Mouse (Mus musculus): ENCODE measurements around the gene Rdh1. TPM values are rescaled to one million over a fixed set of nuclear protein-coding genes. Genes with fewer than 3 reads are reported as not detected.
"Not testable (repeated sequence)": the region's sequence is repeated elsewhere in the genome, so short reads cannot be mapped to it uniquely, and the experiment has no call there.

The Rdh1 gene
- polyA plus RNA-seq, 1 experiment, result 0.01 TPM

DNA sequence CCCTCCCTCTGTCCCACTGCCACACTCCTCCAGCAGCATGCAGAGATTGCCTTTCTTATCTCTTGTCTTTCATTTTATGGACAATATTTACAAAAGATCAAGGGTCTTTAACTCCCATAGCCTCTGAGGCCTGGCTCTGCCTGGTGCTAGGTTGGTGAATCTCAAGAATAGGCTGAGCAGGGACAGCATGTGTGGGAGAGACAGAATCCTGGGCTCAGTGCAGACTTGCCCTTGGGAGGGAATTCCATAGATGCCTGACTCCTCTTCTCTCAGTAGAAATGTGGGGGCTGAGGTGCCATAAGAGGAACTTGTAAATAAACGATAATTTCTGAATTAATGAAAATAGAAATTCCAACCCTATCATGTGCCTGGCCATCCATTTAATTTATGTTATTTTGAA, 7.0 kb downstream of the Rdh1 start:
- Histone ChIP-seq H3K4me2 (ENCODE audit: low read depth) (no peak overlapping the region), H3K4me3 (no peak overlapping the region), H3ac (ENCODE audit: control insufficient read depth, insufficient read length) (no peak overlapping the region)

DNA sequence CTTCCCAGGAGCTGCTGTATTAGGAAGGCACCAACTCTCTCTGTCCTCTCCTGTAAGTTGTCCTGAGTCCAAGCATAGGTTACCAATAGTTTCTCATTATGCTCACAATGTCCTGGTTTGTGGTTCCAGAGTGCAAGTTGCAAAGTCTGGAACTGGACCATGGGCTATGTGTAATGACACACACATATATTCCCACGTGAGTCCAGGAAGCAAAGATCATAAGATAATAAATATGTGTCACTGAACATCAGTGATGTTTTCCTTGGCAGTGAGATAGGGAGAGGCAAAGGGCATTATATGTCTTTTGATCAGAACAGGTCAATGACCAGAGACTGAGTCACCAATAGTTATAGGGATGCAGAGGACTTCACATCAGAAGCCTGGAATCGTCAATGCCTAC, 16.5 kb downstream of the Rdh1 start, which contains the start of gene Rdh9:
TSS of gene Rdh9 (plus strand) at position 376 of the 400 bp plus-strand sequence.
- Histone ChIP-seq H3K4me2 (ENCODE audit: low read depth) (no peak within 1 kb of the TSS), H3ac (ENCODE audit: control insufficient read depth, insufficient read length) (no peak within 1 kb of the TSS), H3K27me3 (ENCODE audit: control insufficient read depth, insufficient read depth, insufficient read length) (peaks cover 7% of the 10 kb centered on the region), H3K36me3 (ENCODE audit: control insufficient read depth, insufficient read depth) (no peaks in the 10 kb centered on the region), H3K79me2 (ENCODE audit: control insufficient read depth, insufficient read depth) (no peaks in the 10 kb centered on the region), H3K4me3 (no peak within 1 kb of the TSS)
- TF ChIP-seq POLR2AphosphoS2 (IDR thresholded peaks at IDR 0.05; ENCODE audit: insufficient read length, low read depth) (no peak), TCF3 (IDR thresholded peaks at IDR 0.05; ENCODE audit: insufficient read length, low read depth) (no peak), REST (IDR thresholded peaks at IDR 0.05; ENCODE audit: insufficient read depth, insufficient read length) (no peak), USF1 (IDR thresholded peaks at IDR 0.05; ENCODE audit: low read depth) (no peak), MAX (IDR thresholded peaks at IDR 0.05; ENCODE audit: low read depth) (no peak), TCF12 (IDR thresholded peaks at IDR 0.05; ENCODE audit: insufficient read depth, poor library complexity, severe bottlenecking) (no peak), MYOG (IDR thresholded peaks at IDR 0.05; ENCODE audit: control insufficient read depth in 1 of 3, insufficient read depth in 1 of 3, insufficient read length in 2 of 3, low read depth in 2 of 3) (no peak), POLR2A (IDR thresholded peaks at IDR 0.05; ENCODE audit: insufficient read length, low read depth) (no peak)

More for the DNA sequence above, 7.0 kb downstream of the Rdh1 start:
- Histone ChIP-seq H3K36me3 (ENCODE audit: control insufficient read depth, insufficient read depth) (no peaks in the 10 kb centered on the region), H3K79me2 (ENCODE audit: control insufficient read depth, insufficient read depth) (no peaks in the 10 kb centered on the region), H3K27me3 (ENCODE audit: control insufficient read depth, insufficient read depth, insufficient read length) (peaks cover 12% of the 10 kb centered on the region)
- TF ChIP-seq E2F4 (IDR thresholded peaks at IDR 0.05; ENCODE audit: insufficient read depth) (no peak), MYOG (IDR thresholded peaks at IDR 0.05; ENCODE audit: control insufficient read depth in 1 of 3, insufficient read depth in 1 of 3, insufficient read length in 2 of 3, low read depth in 2 of 3) (no peak), POLR2A (IDR thresholded peaks at IDR 0.05; ENCODE audit: insufficient read length, low read depth) (no peak), TCF3 (IDR thresholded peaks at IDR 0.05; ENCODE audit: insufficient read length, low read depth) (no peak), USF1 (IDR thresholded peaks at IDR 0.05; ENCODE audit: low read depth) (no peak), REST (IDR thresholded peaks at IDR 0.05; ENCODE audit: insufficient read depth, insufficient read length) (no peak), MAX (IDR thresholded peaks at IDR 0.05; ENCODE audit: low read depth) (no peak), TCF12 (IDR thresholded peaks at IDR 0.05; ENCODE audit: insufficient read depth, poor library complexity, severe bottlenecking) (no peak), CEBPB (IDR thresholded peaks at IDR 0.05; ENCODE audit: insufficient read depth, poor library complexity, severe bottlenecking) (no peak), SRF (IDR thresholded peaks at IDR 0.05; ENCODE audit: control insufficient read depth, insufficient read length, low read depth) (no peak), MYOD1 (IDR thresholded peaks at IDR 0.05; ENCODE audit: control insufficient read depth in 1 of 3, insufficient read length in 2 of 3, low read depth in 2 of 3) (no peak), POLR2AphosphoS2 (IDR thresholded peaks at IDR 0.05; ENCODE audit: insufficient read length, low read depth) (no peak)

DNA sequence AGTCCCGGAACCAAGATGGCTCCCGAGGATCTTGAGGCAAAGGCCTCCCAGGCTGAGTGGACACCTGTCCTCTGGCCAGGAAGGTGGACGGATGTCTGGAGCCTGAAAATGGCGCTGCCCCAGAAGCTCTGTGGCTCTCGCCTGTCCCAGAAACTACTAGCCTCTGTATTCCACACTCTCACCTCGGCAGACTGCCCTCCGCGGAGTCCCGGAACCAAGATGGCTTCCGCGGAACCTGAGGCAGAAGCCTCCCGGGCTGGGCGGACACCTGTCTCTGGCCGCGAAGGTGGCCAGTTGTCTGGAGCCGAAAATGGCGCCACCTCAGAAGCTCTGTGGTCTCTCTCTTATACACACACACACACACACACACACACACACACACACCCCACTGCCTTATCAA, 22.8 kb downstream of the Rdh1 start:
- not testable (repeated sequence) for H3K4me3 ChIP-seq; H3K4me2 ChIP-seq (ENCODE audit: low read depth); H3K27me3 ChIP-seq (ENCODE audit: control insufficient read depth, insufficient read depth, insufficient read length); H3K79me2 ChIP-seq (ENCODE audit: control insufficient read depth, insufficient read depth); H3ac ChIP-seq (ENCODE audit: control insufficient read depth, insufficient read length); H3K36me3 ChIP-seq (ENCODE audit: control insufficient read depth, insufficient read depth)

DNA sequence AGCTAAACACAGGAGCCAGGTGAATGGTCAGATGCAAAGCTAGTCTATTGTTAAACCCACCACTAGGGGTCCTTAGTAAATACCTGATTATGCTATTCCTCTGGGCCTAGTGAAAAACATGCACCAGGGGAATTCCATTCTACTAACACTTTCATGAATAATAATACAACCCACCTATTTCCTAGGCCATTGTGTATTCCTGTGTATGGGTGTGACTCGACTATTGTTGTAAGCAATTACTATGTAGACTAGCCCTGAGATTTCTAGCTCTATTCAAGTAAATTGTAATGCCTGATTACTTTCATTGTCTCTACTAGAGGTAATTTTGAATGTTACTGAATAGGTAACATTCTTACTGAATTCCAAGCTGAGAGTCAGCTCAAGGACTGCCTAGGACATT, 25.9 kb downstream of the Rdh1 start:
- not testable (repeated sequence) for H3K27me3 ChIP-seq (ENCODE audit: control insufficient read depth, insufficient read depth, insufficient read length); H3K79me2 ChIP-seq (ENCODE audit: control insufficient read depth, insufficient read depth); H3K36me3 ChIP-seq (ENCODE audit: control insufficient read depth, insufficient read depth); H3K4me3 ChIP-seq; H3K4me2 ChIP-seq (ENCODE audit: low read depth); H3ac ChIP-seq (ENCODE audit: control insufficient read depth, insufficient read length)

DNA sequence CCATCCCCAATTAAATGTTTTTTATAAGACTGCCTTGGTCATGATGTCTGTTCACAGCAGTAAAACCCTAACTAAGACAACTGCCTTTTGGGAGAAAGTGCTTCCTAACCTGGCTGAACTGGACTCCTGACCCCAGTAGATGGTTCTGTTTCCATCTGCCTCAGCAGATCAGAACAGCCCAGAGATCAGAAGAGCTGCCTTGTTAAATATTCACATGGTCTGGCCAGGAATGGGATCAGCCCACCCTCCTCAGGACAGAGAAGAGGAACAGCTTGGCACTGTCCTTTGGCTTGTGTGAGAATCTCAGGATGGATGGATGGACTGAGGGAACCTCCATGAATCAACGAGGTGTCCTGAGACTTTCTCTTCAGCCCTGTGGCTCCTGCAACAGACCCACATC, 39.8 kb downstream of the Rdh1 start:
- no peaks in the 10 kb centered on the region for H3K27me3 ChIP-seq (ENCODE audit: control insufficient read depth, insufficient read depth, insufficient read length)
- H3K4me3 ChIP-seq, result no peak overlapping the region
- H3K79me2 ChIP-seq (ENCODE audit: control insufficient read depth, insufficient read depth), result no peaks in the 10 kb centered on the region
- no peak overlapping the region for H3K4me2 ChIP-seq (ENCODE audit: low read depth)
- TF ChIP-seq USF1 (IDR thresholded peaks at IDR 0.05; ENCODE audit: low read depth), result no peak
- no peak for TF ChIP-seq MAX (IDR thresholded peaks at IDR 0.05; ENCODE audit: low read depth)
- no peak for TF ChIP-seq POLR2AphosphoS2 (IDR thresholded peaks at IDR 0.05; ENCODE audit: insufficient read length, low read depth)
- TF ChIP-seq POLR2A (IDR thresholded peaks at IDR 0.05; ENCODE audit: insufficient read length, low read depth), result no peak
- no peak for TF ChIP-seq MYOD1 (IDR thresholded peaks at IDR 0.05; ENCODE audit: control insufficient read depth in 1 of 3, insufficient read length in 2 of 3, low read depth in 2 of 3)
- no peak for TF ChIP-seq REST (IDR thresholded peaks at IDR 0.05; ENCODE audit: insufficient read depth, insufficient read length)
- TF ChIP-seq E2F4 (IDR thresholded peaks at IDR 0.05; ENCODE audit: insufficient read depth), result no peak
- TF ChIP-seq TCF12 (IDR thresholded peaks at IDR 0.05; ENCODE audit: insufficient read depth, poor library complexity, severe bottlenecking), result no peak
- no peak for TF ChIP-seq TCF3 (IDR thresholded peaks at IDR 0.05; ENCODE audit: insufficient read length, low read depth)
- TF ChIP-seq CEBPB (IDR thresholded peaks at IDR 0.05; ENCODE audit: insufficient read depth, poor library complexity, severe bottlenecking), result no peak
- no peak for TF ChIP-seq MYOG (IDR thresholded peaks at IDR 0.05; ENCODE audit: control insufficient read depth in 1 of 3, insufficient read depth in 1 of 3, insufficient read length in 2 of 3, low read depth in 2 of 3)
- no peak for TF ChIP-seq SRF (IDR thresholded peaks at IDR 0.05; ENCODE audit: control insufficient read depth, insufficient read length, low read depth)
- H3K36me3 ChIP-seq (ENCODE audit: control insufficient read depth, insufficient read depth), result no peaks in the 10 kb centered on the region
- no peak overlapping the region for H3ac ChIP-seq (ENCODE audit: control insufficient read depth, insufficient read length)

All from myocyte (in vitro differentiated cells).